Mouse (Mus musculus): ENCODE data around the gene Cenpf. TPM values are rescaled to one million over a fixed set of nuclear protein-coding genes. Genes with fewer than 3 reads are reported as not detected.

Cenpf gene
- total and polyA plus RNA-seq, 2 experiments from 2014 or later = 6.4 to 14.5 TPM

DNA sequence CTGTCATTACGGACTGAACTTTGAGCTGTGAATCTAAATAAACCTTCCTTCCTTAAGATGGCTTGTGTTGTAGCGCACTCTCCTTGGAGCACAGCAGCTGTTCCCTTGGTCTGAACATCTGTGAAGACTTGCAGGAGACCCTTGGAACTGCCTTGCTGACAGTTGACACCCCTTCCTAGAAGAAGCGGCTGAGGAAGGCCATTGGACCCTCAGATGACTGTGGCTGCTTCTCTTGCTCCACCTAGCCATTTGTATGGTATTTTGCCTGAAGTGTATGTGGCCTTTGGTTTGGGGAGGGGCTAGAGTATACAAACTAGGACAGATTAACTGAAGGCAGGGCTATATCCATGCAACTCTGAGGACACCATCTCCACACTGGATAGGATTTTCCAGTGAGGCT is 90.8 kb downstream of the Cenpf start:
- no peak overlapping the region for H3K9ac ChIP-seq
- DNase-seq = no peak
- no peaks in the 10 kb centered on the region for H3K27me3 ChIP-seq (ENCODE audit: insufficient read depth, low read length)
- no peaks in the 10 kb centered on the region for H3K9me3 ChIP-seq (ENCODE audit: low read length)
- no peaks in the 10 kb centered on the region for H3K4me1 ChIP-seq (ENCODE audit: insufficient read depth)
- WGBS = 90% methylated on average over 3 of the region's 3 CpGs
- ATAC-seq = no peak
- no peak overlapping the region for H3K27ac ChIP-seq (ENCODE audit: low read depth, low read length)
- no peak for TF ChIP-seq CTCF (IDR thresholded peaks at IDR 0.05; ENCODE audit: low read depth)
- H3K4me2 ChIP-seq (ENCODE audit: low read depth) = no peak overlapping the region
- no peaks in the 10 kb centered on the region for H3K36me3 ChIP-seq (ENCODE audit: insufficient read depth)
- no peak overlapping the region for H3K4me3 ChIP-seq (ENCODE audit: low read depth, low read length)

Other genes starting within 250 kb of the Cenpf start
- gene Ptpn14, start 40.2 kb upstream of the Cenpf start, total RNA-seq (2014; rRNA removed) = 3.2 and 3.9 TPM in 2 replicates
- gene Ptpn14, start 40.2 kb upstream of the Cenpf start, polyA plus RNA-seq (2015; fragmentation: Nextera tagmentation; extraction: Ambion mirVana) = 0.49 and 0.98 TPM in 2 replicates
- 75.9 and 87.2 TPM in 2 replicates for gene Smyd2, start 234.3 kb upstream of the Cenpf start, total RNA-seq (2014; rRNA removed)
- gene Smyd2, start 234.3 kb upstream of the Cenpf start, polyA plus RNA-seq (2015; fragmentation: Nextera tagmentation; extraction: Ambion mirVana) = 109 and 116 TPM in 2 replicates

Measured in forebrain, postnatal 0 days (tissue).